Mouse (Mus musculus): ENCODE data around the gene Mettl7b.

The Mettl7b gene

DNA sequence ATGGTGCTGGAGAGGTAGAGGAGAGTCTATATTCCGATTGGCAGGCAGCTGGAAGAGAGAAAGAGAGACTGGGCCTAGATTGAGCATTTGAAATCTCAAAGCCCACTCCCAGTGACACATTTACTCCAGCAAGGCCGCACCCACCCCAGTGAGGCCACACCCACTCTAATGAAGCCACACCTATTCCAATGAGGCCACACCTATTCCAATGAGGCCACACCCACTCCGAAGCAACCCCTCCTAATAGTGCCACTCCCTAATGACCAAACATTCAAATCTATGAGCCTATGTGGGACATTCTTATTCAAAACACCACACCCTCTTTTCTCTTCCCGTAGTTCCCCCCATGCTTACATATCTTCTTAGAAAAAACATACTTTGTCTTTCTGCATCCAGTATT, 13.3 kb downstream of the Mettl7b start:
- DNase-seq (ENCODE audit: low read depth, low spot score) = no peak

GRCm38 (mm10) chr10:128945675-128946074, 15.1 kb downstream of the Mettl7b start:
- no peak for DNase-seq (ENCODE audit: low read depth, low spot score)

DNA sequence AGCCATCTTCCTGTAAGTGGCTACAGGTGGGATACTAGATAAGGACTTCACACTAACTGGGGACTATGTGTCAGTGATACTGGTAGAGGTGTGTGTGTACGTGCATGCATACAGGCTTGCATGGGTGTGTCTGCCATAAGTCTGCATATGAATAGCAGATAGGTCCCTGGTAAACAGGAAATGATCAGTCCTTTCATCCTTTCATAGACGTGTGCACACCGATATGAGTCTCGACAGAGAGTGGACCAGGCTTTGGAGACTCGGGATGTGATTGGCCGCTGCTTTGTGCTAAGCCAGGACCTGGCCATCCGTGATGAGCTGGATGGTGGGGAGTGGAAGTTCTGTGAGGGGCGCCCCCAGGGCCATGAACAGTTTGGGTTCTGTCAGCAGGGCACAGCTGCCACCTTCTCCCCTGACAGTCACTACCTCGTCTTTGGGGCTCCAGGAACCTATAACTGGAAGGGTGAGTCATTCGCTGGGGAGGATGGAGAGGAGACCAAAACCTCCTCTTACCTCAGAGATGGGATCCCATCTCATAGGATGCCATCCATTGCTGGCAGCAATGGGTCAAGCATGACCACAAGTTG, 20.2 kb downstream of the Mettl7b start:
- no peak for DNase-seq (ENCODE audit: low read depth, low spot score)

GRCm38 (mm10) chr10:128938974-128939373, 21.8 kb downstream of the Mettl7b start:
- no peak for DNase-seq (ENCODE audit: low read depth, low spot score)

DNA sequence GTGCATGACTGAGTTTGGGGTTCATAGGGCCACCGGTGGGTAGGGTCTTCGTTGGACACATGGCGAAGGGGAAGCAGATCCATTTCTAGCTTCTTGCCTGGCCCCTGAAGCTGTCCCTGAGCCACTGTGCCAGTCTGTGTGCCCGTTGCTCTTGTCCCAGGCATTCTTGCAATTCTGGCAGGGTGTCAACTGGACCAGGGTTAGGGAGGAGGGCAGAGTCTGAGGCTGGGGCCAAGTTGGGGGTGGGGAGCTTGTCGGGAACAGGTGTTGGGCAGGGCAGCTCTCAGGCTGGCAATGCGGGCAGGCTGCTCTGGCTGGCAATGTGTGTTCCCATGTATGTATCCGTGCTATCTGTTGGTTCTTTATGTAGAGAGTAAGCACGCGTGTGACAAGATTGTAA, 22.3 kb downstream of the Mettl7b start:
- no peak for DNase-seq (ENCODE audit: low read depth, low spot score)

DNA sequence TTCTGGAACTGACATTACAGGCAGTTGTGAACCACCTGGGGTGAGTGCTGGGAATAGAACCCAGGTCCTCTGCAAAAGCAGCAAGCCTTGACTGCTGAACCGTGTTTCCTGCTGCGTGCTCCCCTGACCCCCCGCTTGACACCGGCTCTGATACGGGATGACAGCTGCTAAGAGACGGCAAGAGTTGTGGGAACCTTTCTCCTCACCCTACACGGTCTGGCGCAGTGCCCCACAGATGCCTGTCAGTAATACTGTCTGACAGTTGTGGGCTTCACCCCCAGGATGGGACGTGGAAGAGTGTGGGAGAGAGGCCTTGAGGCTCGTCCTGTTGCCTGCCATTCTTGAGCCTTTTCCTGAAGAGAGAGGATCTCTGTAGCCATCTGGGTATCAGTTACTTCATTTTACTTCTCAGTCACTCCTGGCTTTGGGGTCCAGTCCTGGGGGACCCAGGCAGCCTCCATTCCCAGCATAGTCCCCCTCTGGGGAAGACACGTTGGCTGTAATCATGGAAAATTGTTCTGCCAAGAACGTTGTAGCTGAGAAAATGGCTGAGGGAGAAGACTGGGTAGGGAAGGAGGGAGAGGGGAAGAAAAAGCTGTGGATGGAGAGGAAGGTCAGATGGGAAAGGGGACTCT, 22.9 kb downstream of the Mettl7b start:
- DNase-seq (ENCODE audit: low read depth, low spot score) = no peak

- DNase-seq (ENCODE audit: low read depth, low spot score) = no peak
These were observed 24.9 kb downstream of the Mettl7b start for GRCm38 (mm10) chr10:128935826-128936440.

- DNase-seq (ENCODE audit: low read depth, low spot score) = no peak
These were observed 25.6 kb downstream of the Mettl7b start for GRCm38 (mm10) chr10:128934997-128935787.

GRCm38 (mm10) chr10:128933976-128934721, 26.6 kb downstream of the Mettl7b start:
- no peak for DNase-seq (ENCODE audit: low read depth, low spot score)

DNA sequence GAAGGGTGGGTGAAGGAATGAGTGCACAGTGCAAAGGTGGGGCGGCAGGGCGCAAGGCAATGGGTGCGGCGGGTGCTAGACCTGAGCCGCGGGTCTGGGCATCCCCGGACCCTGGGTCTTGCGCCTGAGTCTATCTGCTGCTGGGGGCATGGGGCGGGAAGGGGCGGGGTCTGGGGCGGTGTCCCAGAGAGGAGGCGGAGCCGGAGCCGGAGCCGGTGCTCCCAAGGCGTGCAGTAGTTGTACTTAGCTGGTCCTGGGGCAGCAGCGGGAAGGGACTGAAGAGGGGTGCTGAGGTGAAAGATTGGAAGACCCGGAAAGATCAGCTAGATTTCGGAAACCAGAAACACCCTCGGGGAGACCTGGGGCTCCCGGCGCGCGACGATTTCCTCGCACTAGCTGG, 27.2 kb downstream of the Mettl7b start, which contains the start of gene Itga7:
Gene Itga7, plus strand, starts transcription at position 245 of the 400 bp plus-strand sequence.
- DNase-seq (ENCODE audit: low read depth, low spot score) = peak; percentile 40

DNA sequence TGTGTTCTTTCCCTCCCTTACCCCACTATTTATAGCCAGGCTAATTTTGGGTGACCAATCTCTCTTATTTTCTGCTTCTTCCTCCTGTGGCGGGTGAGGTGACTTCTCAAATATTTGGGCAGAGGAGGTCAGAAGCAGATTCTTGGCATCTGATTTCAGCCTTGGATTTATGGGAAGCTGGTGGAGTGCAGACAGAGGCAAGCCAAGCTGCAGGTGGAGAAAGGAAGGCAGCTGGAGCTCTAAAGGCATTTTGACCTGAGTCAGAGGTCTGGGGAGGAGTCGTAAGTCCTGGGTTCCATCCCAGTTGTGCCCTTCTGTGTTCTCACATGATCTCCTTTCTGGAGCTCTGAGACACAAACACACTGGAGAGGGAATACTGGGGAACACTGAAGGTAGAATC, 29.3 kb downstream of the Mettl7b start:
- DNase-seq (ENCODE audit: low read depth, low spot score) = no peak

DNA sequence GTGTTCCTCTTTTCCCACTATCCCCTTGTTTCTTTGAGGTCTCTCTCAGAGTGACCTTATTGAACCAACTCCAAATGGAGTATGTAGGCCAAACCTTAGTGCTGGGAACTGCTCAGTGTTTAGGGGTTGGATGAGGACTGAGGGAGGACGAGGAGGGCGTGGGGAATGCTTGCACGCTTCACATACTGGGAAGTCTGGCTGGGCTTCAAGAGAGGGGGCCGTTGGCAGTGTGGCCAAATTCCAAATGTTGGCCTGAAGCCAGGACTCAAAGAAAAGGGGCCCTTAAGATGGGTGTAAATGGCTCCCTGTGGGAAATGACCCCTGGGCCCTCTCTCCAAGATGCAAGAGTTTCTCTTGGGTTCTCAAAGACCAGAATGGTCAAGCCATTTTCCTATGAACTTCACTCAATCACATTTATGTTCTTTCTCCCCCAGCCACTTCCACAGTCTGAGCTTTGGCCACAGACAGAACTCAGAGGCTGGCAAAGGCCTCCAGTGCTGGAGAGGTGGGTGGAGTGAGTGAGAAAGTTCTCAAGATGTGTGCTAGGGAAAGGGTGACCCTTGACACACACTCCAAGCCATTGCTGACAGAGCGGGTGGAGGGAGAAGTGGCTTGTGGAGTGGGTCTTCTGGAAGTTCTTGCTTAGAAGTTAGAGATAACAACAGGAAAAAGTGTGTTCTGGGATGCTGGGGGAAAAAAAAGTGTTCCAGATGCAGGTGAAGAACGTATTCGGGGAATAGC, 31.0 kb downstream of the Mettl7b start:
- no peak for DNase-seq (ENCODE audit: low read depth, low spot score)

- no peak for DNase-seq (ENCODE audit: low read depth, low spot score)
These were observed 32.4 kb downstream of the Mettl7b start for GRCm38 (mm10) chr10:128928356-128928755.

DNA sequence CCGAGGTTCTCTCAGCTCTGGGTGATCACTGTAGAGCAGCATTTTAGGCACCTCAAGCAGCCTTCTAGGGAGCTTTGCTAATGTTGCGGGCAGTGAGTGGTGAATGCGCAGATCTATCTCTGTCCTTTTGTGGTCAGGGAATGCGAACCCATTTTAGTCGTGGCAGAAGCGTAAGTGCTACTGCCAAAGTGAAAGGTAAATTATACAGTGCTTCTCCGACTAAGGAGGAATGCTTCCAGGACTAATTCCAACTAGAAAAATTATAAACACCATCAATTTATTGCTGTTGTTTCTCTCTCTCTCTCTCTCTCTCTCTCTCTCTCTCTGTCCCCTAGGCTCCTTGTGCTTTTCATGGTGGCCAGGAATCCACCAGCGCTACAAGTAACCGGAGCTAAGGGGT, 36.9 kb downstream of the Mettl7b start, which contains the start of gene Bloc1s1:
Gene Bloc1s1, minus strand, starts transcription at position 101 of the 400 bp plus-strand sequence.
- no peak for DNase-seq (ENCODE audit: low read depth, low spot score)

DNA sequence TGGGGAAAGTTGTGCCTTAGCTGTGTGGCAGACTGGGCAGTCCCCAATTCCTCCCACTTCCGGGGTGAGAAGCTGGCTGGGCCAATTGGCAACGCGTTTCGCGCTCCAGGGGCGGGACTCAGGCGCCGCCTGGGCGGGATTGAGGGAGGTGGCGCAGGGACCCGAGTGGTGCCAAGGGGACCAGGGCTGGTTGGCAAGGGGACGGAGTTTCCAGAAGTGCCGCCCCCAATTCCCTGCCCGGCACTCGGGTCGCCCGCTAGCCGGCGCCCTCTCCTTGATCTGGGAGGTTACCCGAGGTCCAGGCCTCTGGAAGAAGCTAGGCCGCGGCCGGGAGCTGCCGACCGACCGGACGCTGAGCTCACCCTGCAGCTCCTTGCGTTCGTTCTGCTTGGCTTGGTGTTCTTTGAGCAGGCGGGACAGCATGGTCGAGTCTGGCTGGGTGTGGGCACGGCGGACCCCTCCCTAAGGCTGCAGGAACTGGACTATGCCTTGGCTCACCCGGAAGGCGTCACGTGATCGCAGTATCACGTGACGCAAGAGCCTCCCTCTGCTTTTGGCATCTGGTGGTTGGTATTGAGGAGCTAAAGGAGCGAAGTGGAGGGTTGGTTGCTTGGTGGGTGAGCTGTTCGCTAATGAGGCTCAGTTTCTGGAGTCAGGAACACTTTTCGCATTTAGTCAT, 37.6 kb downstream of the Mettl7b start:
- DNase-seq (ENCODE audit: low read depth, low spot score) = peak; percentile 99

- no peak for DNase-seq (ENCODE audit: low read depth, low spot score)
These were observed 38.1 kb downstream of the Mettl7b start, which contains the start of gene Rdh5 for GRCm38 (mm10) chr10:128922822-128923012. Gene Rdh5, minus strand, starts transcription at chr10:128922888.

GRCm38 (mm10) chr10:128921883-128922821, 38.6 kb downstream of the Mettl7b start:
- DNase-seq (ENCODE audit: low read depth, low spot score) = no peak

GRCm38 (mm10) chr10:128921251-128921650, 39.5 kb downstream of the Mettl7b start:
- no peak for DNase-seq (ENCODE audit: low read depth, low spot score)

DNA sequence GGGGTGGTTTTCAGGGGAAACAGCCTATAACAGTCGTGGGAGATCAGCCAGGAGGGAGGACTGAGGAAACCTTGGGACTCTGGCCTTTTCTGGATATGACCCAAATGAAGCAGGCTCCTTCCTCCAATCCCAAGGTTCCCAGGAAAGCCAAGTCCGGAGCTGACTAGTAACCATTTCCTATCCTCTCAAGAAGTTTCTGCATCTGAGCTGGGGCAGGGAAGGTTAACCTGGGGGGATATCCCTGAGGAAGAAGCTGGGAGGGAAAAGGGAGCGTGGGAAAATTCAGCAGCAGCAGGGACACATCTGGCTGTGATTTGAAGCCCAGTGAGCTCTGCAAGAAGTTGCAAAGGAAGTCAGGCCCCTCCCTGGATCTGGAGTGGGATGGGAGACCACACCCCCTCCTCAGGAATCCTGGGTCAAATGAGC, 40.0 kb downstream of the Mettl7b start:
- no peak for DNase-seq (ENCODE audit: low read depth, low spot score)

Measured in mesoderm, embryonic 11.5 days (tissue).